Mouse (Mus musculus): ENCODE measurements around the gene Ccdc106. TPM values are rescaled to one million over a fixed set of nuclear protein-coding genes. Genes with fewer than 3 reads are reported as not detected.
A peak's percentile ranks its signal among the peaks of the same experiment; 100 is the strongest.

Gene Ccdc106
- polyA plus RNA-seq, 1 experiment from 2014 or later: 9.0 TPM

DNA sequence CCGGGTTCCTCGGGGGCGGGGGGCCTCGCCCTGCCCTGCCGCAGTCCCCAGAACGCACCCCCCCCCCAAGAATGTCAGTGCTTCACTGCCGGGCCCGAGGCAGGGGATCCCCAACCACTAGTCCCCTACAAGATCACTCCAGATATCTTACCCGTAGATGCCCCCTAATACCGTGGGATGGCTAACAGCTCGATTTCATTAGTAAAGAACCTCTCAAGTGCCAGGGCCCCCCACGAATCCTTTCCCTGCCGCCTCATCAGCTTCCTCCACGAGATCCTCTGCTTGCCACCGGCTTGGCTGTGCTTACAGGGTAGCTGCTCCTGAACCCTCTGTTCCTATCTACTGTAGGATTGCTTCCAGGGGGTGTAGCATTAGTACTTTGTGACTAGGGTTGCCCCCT, 332 bp downstream of the Ccdc106 start:
- Histone ChIP-seq H3K36me3 (peaks cover 60% of the 10 kb centered on the region), H3K4me1 (peaks cover 21% of the 10 kb centered on the region), H3K27ac (peak overlapping the region; percentile 97), H3K27me3 (ENCODE audit: low read depth, poor library complexity, severe bottlenecking) (no peaks in the 10 kb centered on the region), H3K9me3 (replicated peaks) (no peaks in the 10 kb centered on the region), H3K4me3 (peak overlapping the region; percentile 84)
- under 1% methylated on average over 14 of the region's 15 CpGs for WGBS
- no peak for DNase-seq (ENCODE audit: low spot score)

DNA sequence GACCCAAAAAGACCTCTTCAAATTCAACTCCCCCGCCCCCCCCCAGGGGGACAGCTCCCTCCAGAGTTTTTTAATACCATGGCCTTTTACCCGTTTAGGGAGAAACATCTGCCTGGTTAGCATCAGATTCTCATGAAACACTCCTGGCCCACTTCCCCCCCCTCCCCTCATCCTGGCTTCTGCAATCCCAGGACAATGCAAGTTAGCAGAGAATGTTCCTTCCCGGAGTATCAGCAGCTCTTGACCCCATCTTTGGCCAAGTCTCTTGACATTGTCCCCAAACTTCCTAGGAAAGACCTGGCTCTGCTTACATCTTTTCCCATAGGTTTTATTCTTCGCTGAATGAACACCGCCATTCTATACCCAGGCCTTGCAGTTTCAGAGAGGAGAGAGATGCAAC, 844 bp downstream of the Ccdc106 start:
- DNase-seq (ENCODE audit: low spot score): no peak
- 60% methylated on average over 5 of the region's 5 CpGs for WGBS
- Histone ChIP-seq H3K27me3 (ENCODE audit: low read depth, poor library complexity, severe bottlenecking) (no peaks in the 10 kb centered on the region), H3K4me1 (peaks cover 16% of the 10 kb centered on the region), H3K9me3 (replicated peaks) (no peaks in the 10 kb centered on the region), H3K4me3 (peak overlapping the region; percentile 84), H3K27ac (peak overlapping the region; percentile 97), H3K36me3 (peaks cover 65% of the 10 kb centered on the region)

DNA sequence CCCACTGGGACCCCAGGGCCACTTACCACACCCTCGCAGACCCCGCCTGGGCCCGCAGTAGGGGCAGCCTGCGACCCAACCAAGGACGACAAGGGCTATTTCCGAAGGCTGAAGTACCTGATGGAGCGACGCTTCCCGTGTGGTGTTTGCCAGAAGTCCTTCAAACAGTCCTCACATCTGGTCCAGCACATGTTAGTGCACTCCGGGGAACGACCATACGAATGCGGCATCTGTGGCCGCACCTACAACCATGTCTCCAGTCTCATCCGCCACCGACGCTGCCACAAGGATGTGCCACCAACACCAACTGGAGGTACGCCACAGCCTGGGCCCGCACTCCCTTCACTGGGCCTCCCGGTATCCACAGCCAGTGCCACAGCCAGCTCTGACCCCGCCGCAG, 9.2 kb downstream of the Ccdc106 start:
- peaks cover 37% of the 10 kb centered on the region for H3K9me3 ChIP-seq (replicated peaks)
- WGBS: 95% methylated on average over 22 of the region's 22 CpGs
- peaks cover 14% of the 10 kb centered on the region; the same call in 1 of the 2 replicates for H3K27me3 ChIP-seq (ENCODE audit: low read depth, poor library complexity, severe bottlenecking)
- no peak for DNase-seq (ENCODE audit: low spot score)
- H3K4me1 ChIP-seq: no peaks in the 10 kb centered on the region
- H3K27ac ChIP-seq: no peak overlapping the region
- H3K4me3 ChIP-seq: peak overlapping the region; percentile 5; the same call in 1 of the 2 replicates
- peaks cover 99% of the 10 kb centered on the region for H3K36me3 ChIP-seq

DNA sequence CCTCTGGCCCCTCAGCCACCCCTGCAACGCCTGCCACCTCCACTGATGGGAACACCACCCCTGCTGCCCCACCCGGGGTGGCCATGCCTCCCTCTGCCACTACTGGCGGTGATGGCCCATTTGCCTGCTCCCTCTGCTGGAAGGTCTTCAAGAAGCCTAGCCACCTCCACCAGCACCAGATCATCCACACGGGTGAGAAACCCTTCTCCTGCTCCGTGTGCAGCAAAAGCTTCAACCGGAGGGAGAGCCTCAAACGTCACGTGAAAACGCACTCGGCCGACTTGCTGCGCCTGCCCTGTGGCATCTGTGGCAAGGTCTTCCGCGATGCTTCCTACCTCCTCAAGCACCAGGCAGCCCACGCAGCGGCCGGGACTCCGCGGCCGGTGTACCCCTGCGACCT, 9.6 kb downstream of the Ccdc106 start:
- WGBS: 87% methylated on average over 21 of the region's 21 CpGs
- Histone ChIP-seq H3K4me1 (no peaks in the 10 kb centered on the region), H3K27me3 (ENCODE audit: low read depth, poor library complexity, severe bottlenecking) (peaks cover 14% of the 10 kb centered on the region; the same call in 1 of the 2 replicates), H3K36me3 (peaks cover 99% of the 10 kb centered on the region), H3K9me3 (replicated peaks) (peaks cover 37% of the 10 kb centered on the region), H3K4me3 (peak overlapping the region; percentile 9; the same call in 1 of the 2 replicates), H3K27ac (no peak overlapping the region)
- DNase-seq (ENCODE audit: low spot score): no peak

DNA sequence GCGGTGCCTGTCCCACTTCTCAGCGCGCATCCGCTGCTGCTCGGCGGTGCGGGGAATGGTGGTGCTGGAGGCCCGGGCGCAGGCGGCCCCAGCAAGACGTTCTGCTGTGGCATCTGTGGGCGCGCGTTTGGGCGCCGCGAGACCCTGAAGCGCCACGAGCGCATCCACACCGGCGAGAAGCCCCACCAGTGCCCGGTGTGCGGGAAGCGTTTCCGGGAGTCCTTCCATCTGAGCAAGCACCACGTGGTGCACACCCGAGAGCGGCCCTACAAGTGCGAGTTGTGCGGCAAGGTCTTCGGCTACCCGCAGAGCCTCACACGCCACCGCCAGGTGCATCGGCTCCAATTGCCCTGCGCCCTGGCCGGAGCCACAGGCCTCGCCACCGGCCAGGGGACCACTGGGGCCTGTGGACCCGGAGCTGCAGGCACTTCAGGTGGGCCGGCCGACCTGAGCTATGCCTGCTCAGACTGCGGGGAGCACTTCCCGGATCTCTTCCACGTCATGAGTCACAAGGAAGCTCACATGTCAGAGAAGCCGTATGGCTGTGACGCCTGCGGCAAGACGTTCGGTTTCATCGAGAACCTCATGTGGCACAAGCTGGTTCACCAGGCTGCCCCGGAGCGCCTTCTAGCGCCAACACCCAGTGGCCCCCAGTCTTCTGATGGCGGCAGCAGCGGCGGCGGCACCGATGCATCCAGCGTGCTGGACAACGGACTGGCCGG, 10.4 kb downstream of the Ccdc106 start:
- Histone ChIP-seq H3K9me3 (replicated peaks) (peaks cover 38% of the 10 kb centered on the region), H3K36me3 (peaks cover 99% of the 10 kb centered on the region), H3K27ac (no peak overlapping the region), H3K27me3 (ENCODE audit: low read depth, poor library complexity, severe bottlenecking) (peaks cover 14% of the 10 kb centered on the region; the same call in 1 of the 2 replicates), H3K4me3 (peak overlapping the region; percentile 9), H3K4me1 (no peaks in the 10 kb centered on the region)
- DNase-seq (ENCODE audit: low spot score): no peak
- 82% methylated on average over 63 of the region's 63 CpGs for WGBS

DNA sequence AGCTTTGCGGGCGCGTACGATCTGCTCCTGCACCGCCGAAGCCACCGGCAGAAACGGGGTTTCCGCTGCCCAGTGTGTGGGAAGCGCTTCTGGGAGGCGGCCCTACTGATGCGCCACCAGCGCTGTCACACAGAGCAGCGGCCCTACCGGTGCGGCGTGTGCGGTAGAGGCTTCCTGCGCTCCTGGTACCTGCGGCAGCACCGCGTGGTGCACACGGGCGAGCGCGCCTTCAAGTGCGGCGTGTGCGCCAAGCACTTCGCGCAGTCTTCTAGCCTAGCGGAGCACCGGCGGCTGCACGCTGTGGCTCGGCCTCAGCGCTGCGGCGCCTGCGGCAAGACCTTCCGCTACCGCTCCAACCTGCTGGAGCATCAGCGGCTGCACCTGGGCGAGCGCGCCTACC, 11.1 kb downstream of the Ccdc106 start:
- no peaks in the 10 kb centered on the region for H3K4me1 ChIP-seq
- peaks cover 14% of the 10 kb centered on the region; the same call in 1 of the 2 replicates for H3K27me3 ChIP-seq (ENCODE audit: low read depth, poor library complexity, severe bottlenecking)
- H3K27ac ChIP-seq: no peak overlapping the region
- peak overlapping the region; percentile 9; the same call in 1 of the 2 replicates for H3K4me3 ChIP-seq
- DNase-seq (ENCODE audit: low spot score): no peak
- peaks cover 41% of the 10 kb centered on the region for H3K9me3 ChIP-seq (replicated peaks)
- H3K36me3 ChIP-seq: peaks cover 99% of the 10 kb centered on the region
- WGBS: 72% methylated on average over 46 of the region's 46 CpGs

DNA sequence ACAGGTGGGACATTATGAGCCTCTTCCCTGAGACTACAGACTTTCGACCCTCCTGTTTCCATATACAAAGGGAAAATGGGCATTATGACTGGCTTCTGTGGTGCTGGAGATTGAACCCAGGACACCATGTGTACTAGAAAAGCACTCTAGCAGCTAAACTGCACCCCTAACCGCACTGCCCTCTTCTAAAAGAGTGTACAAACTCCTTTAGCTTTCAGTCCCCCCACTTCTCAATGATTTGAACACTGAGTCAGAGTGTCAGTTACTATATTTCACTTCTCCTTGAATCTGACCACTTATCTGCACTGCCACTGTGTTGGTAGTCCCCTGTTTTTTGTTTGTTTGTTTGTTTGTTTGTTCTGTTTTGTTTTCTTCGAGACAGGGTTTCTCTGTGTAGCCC, 13.5 kb downstream of the Ccdc106 start, which contains the start of gene 4632433K11Rik:
4632433K11Rik (plus strand) TSS at position 301 of the 400 bp plus-strand sequence.
- peaks cover 14% of the 10 kb centered on the region; the same call in 1 of the 2 replicates for H3K27me3 ChIP-seq (ENCODE audit: low read depth, poor library complexity, severe bottlenecking)
- H3K4me1 ChIP-seq: peaks cover 4% of the 10 kb centered on the region; the same call in 1 of the 2 replicates
- 87% methylated on average over 3 of the region's 3 CpGs for WGBS
- no peak for DNase-seq (ENCODE audit: low spot score)
- H3K4me3 ChIP-seq: no peak within 1 kb of the TSS
- peaks cover 80% of the 10 kb centered on the region for H3K36me3 ChIP-seq
- peaks cover 41% of the 10 kb centered on the region for H3K9me3 ChIP-seq (replicated peaks)
- H3K27ac ChIP-seq: no peak within 1 kb of the TSS

DNA sequence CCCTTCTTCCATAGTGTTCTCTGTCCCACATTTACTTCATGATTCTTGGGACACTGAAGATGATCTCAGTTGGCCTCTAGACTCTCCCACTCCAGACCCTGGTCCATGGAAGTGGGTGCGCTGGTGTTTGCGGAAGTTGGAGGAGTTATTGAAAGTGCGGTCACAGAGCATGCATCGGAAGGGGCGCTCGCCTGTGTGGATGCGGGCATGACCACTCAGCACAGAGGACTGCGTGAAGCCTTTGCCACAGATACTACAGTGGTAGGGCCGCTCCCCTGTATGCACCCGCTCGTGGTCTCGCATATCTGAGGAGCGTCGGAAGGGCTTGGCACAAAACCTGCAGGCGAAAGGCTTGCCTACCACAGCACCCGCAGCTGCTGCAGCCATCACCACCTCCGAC, 15.3 kb downstream of the Ccdc106 start:
- Histone ChIP-seq H3K27ac (no peak overlapping the region), H3K36me3 (peaks cover 62% of the 10 kb centered on the region), H3K4me1 (peaks cover 4% of the 10 kb centered on the region; the same call in 1 of the 2 replicates), H3K4me3 (no peak overlapping the region), H3K27me3 (ENCODE audit: low read depth, poor library complexity, severe bottlenecking) (peaks cover 2% of the 10 kb centered on the region; the same call in 1 of the 2 replicates), H3K9me3 (replicated peaks) (peaks cover 25% of the 10 kb centered on the region)
- DNase-seq (ENCODE audit: low spot score): no peak
- 96% methylated on average over 17 of the region's 17 CpGs for WGBS

DNA sequence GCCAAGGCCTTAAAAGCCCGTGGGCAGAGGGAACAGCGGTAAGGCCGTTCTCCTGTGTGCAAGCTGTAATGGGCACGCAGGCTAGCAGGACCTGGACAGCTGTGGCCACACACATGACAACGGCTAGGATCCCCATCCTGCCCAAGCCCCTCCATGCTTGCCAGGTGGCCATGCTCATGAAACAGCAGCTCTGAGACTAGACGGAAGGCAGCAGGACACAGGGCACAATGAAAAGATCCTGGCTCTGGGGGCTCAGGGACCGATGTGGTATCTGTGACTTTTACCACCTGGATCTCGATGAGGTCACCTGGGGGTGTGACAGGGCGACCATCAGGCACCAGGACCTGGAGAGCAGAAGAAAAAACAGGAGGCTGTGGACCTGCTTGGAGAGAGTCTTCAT, 15.8 kb downstream of the Ccdc106 start:
- peaks cover 58% of the 10 kb centered on the region for H3K36me3 ChIP-seq

DNA sequence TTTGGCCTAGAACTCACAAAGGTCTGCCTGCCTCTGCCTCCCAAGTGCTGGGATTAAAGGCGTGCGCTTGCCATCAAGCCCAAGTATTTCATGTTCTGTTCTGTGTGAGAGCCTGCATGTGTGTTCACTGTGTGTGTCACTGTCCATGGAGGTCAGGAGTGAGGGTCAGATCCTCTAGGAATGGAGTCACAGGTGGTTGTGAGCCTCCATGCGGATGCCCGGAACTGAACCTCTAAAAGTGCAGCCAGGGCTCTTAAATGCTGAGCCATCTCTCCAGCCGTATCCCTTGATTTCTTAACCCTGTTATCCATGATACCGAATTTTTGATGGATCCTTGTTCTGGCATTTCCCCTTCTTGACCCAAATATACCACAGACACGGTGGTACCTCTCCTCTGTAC, 16.7 kb downstream of the Ccdc106 start:
- WGBS: 94% methylated on average over 7 of the region's 7 CpGs
- 0 out of 2 replicates have a peak overlapping the region, but pooled peaks have one; percentile 15 for H3K4me3 ChIP-seq
- peaks cover 52% of the 10 kb centered on the region for H3K36me3 ChIP-seq
- H3K27ac ChIP-seq: no peak overlapping the region
- peaks cover 11% of the 10 kb centered on the region for H3K9me3 ChIP-seq (replicated peaks)
- no peaks in the 10 kb centered on the region for H3K27me3 ChIP-seq (ENCODE audit: low read depth, poor library complexity, severe bottlenecking)
- H3K4me1 ChIP-seq: peaks cover 4% of the 10 kb centered on the region; the same call in 1 of the 2 replicates
- DNase-seq (ENCODE audit: low spot score): no peak

More for the DNA sequence above, 15.8 kb downstream of the Ccdc106 start:
- Histone ChIP-seq H3K9me3 (replicated peaks) (peaks cover 20% of the 10 kb centered on the region), H3K4me3 (no peak overlapping the region), H3K27ac (no peak overlapping the region), H3K27me3 (ENCODE audit: low read depth, poor library complexity, severe bottlenecking) (no peaks in the 10 kb centered on the region), H3K4me1 (peaks cover 4% of the 10 kb centered on the region; the same call in 1 of the 2 replicates)
- no peak for DNase-seq (ENCODE audit: low spot score)
- 95% methylated on average over 9 of the region's 9 CpGs for WGBS

DNA sequence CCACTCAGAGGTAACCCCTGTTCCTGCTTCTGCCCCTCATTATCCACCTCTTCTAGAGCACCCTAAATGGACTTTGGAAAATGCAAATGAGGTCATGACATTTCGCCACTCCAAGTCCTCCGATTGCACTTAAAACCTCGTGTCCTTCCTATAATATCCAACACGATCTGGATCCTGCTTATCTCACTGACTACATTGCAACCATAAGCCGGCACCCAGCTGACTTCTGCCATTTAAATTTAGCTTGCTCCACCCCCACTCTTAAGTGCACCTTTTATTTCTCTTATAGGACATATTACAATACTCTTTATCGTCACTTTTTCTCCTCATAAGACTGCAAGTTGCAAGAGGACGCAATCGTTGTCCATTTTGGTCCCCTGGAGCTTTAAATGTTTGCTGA, 17.1 kb downstream of the Ccdc106 start:
- Histone ChIP-seq H3K4me3 (peak overlapping the region; percentile 81), H3K27ac (no peak overlapping the region; the same call in 1 of the 2 replicates), H3K27me3 (ENCODE audit: low read depth, poor library complexity, severe bottlenecking) (no peaks in the 10 kb centered on the region), H3K36me3 (peaks cover 48% of the 10 kb centered on the region), H3K4me1 (peaks cover 4% of the 10 kb centered on the region; the same call in 1 of the 2 replicates), H3K9me3 (replicated peaks) (0 out of 2 replicates have a peak, but pooled peaks cover 7% of the 10 kb centered on the region)
- WGBS: 90% methylated on average over 8 of the region's 8 CpGs
- no peak for DNase-seq (ENCODE audit: low spot score)

DNA sequence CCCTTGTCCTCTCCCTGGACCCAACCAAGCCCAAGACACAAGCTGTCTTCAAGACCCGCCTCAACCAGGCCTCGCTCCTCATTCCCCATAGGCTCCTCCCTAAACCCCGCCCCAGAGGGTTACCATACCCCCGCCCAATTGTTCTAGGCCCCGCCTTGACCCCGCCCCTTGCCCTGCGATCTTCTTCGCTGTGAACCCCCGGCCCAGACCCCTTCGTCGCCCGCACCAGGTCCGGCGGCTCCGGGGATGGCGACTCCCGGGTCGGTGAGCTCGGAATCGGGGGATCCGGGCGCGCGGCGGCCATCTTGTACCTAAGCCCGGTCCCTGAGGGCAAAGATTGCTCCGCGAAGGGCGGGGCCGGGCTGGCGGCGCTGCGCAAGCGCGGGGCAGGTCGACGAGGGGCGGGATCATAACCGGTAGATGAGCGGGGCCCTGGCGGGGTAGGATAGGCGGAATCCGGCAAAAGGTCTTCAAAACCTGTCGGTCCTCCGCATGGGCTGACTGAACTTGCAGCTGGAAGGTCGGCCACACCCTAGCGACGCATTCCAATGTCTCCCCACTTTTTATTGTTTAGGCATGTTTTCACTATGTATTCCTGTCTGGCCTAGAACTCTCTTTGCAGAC, 17.9 kb downstream of the Ccdc106 start, which contains the start of gene Zfp784:
Zfp784 (minus strand) TSS at position 338 of the 624 bp plus-strand sequence.
- under 1% methylated on average over 48 of the region's 48 CpGs for WGBS
- Histone ChIP-seq H3K4me3 (peak within 1 kb of the TSS; percentile 81), H3K9me3 (replicated peaks) (0 out of 2 replicates have a peak, but pooled peaks cover 7% of the 10 kb centered on the region), H3K4me1 (peaks cover 4% of the 10 kb centered on the region; the same call in 1 of the 2 replicates), H3K36me3 (peaks cover 40% of the 10 kb centered on the region), H3K27me3 (ENCODE audit: low read depth, poor library complexity, severe bottlenecking) (no peaks in the 10 kb centered on the region), H3K27ac (peak within 1 kb of the TSS; percentile 98)
- DNase-seq (ENCODE audit: low spot score): peak; percentile 93
